Mouse (Mus musculus) spleen, adult 2 months (tissue): Measurements from ENCODE around the gene Esam. TPM values are rescaled to one million over a fixed set of nuclear protein-coding genes. Genes with fewer than 3 reads are reported as not detected.

ENCODE experiments used
- DNase-seq, 2 experiments: peaks; one replicate each; pipeline versions ENCODE4 v3.0.0 to v3.0.0-alpha.2; 2012 to 2021; ENCODE audit warnings: low spot score in 2 of 2, low read depth in 1 of 2
- H3K27ac ChIP-seq: fragments of 200-500 bp; 2 replicates; pipeline ENCODE4 v1.5.1; 2012; ENCODE audit warnings: low read length, inconsistent platforms; ENCODE audit not compliant: insufficient read depth
- H3K27me3 ChIP-seq: fragments of 200-500 bp; 2 replicates; pipeline ENCODE4 v1.6.1; 2012; ENCODE audit warnings: mild to moderate bottlenecking, moderate library complexity, low read length, inconsistent platforms; ENCODE audit not compliant: control insufficient read depth, insufficient read depth
- H3K36me3 ChIP-seq: fragments of 200-500 bp; 2 replicates; pipeline ENCODE4 v1.6.1; 2012; ENCODE audit warnings: mild to moderate bottlenecking, low read length, inconsistent platforms; ENCODE audit not compliant: control insufficient read depth, insufficient read depth
- H3K4me1 ChIP-seq: fragments of 200-500 bp; 2 replicates; pipeline ENCODE4 v1.6.1; 2011; ENCODE audit warnings: inconsistent platforms; ENCODE audit not compliant: control insufficient read depth, insufficient read depth, insufficient read length
- H3K4me3 ChIP-seq: fragments of 200-500 bp; 2 replicates; pipeline ENCODE4 v1.5.1; 2011; ENCODE audit warnings: mild to moderate bottlenecking, inconsistent platforms; ENCODE audit not compliant: insufficient read depth, insufficient read length; ENCODE audit errors: extremely low read depth
- CTCF ChIP-seq: fragments of 200-500 bp; IDR thresholded peaks from 2 replicates; pipeline ENCODE4 v1.5.1; 2011; ENCODE audit warnings: mild to moderate bottlenecking, inconsistent platforms; ENCODE audit not compliant: insufficient read depth, insufficient read length, insufficient replicate concordance; ENCODE audit errors: extremely low read depth
- POLR2A ChIP-seq: fragments of 200-500 bp; IDR thresholded peaks from 2 replicates; pipeline ENCODE4 v1.6.1; 2011; ENCODE audit warnings: low read depth, low read length, inconsistent platforms
- WGBS: fragments of 180-500 bp; shearing (Covaris S2); methylation state at CpG from one replicate; pipeline ENCODE4 v1.1.7; 2018; 5-methylcytosine and 5-hydroxymethylcytosine counted together
- polyA plus RNA-seq: library from polyadenylated mRNA; depleted of rRNA; stranded (reverse); fragments of >200 nt; gene quantifications from 2 replicates; pipeline ENCODE4 v1.2.3, GENCODE M21; 2012

The Esam gene
- polyA plus RNA-seq, 1 experiment = 19.6 TPM

DNA sequence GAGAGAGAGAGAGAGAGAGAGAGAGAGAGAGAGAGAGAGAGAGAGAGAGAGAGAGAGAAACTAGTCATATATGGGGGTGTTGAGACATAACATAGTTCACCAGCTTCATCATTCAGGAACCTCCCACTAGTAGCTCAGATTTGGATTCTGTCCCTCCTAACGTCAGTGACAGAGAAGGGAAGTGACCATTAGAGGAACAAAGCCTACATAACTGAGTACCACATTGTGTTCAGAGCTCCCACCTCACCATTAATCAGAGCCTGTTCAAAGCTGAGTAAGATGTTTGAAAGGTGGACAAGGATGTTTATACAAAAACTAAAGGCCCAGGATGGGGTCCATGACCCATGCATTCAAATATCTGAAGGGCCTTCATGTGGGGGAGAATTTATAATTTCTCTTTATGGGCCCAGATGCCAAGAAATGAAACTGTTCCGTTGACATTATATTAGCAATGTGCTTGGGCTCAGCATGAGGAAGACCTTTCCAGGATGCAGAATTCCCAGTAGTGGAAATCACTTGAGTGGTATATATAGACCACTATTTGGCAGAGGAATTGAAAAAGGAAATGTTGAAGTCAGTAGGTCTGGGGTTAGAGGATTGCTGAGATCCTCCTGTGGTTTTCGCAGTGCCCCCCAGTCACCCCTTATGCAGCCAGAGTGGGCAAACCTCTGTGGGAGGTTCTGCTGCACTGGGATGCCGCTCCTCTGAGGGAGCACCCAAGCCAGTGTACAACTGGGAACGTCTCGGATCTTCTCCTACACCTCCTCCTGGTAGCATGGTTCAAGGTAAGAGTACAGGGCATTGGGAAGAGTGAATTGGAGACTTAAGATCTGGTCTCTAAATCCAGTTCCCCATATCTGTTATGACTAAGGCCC lies 13.1 kb downstream of the Esam start:
- Histone ChIP-seq H3K27me3 (no peaks in the 10 kb centered on the region), H3K4me3 (no peak overlapping the region), H3K36me3 (no peaks in the 10 kb centered on the region), H3K4me1 (peaks cover 4% of the 10 kb centered on the region; the same call in 1 of the 2 replicates), H3K27ac (no peak overlapping the region)
- no peak for DNase-seq
- WGBS = 74% methylated on average over 6 of the region's 6 CpGs
- TF ChIP-seq CTCF = no peak

DNA sequence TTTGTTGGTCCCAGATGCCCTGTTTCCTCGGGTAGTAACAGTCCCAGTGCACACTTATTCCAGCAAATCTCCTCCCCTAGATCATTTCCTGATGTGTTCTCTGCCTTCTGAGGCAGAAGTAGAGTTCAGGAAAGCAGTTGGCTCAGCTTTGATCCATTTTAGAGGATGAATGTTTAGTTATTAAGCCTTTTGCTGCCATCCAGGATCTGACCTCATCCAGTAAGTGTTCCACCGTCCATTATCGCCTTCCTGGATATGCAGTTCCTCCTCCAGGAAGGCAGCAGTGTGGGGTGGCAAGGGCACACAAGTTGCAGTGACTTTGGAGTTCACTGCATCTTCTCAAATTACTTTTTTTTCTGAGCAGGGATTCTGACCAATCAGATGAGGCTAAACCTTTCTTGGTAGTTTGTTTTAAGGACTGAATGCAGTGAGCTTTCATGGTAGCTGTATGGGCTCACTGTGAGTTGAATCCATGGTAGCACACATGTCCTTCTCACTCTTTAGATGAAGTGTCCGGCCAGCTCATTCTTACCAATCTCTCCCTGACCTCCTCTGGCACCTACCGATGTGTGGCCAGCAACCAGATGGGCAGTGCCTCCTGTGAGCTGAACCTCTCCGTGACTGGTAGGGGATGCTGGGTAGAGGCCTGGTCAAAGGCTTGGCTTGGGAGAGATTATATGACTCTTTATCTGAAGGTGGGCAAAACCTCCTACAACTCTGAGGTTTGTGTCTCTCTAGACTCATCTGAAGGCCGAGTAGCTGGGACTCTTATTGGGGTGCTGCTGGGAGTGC lies 14.2 kb downstream of the Esam start:
- no peak for TF ChIP-seq CTCF
- no peak for TF ChIP-seq POLR2A

DNA sequence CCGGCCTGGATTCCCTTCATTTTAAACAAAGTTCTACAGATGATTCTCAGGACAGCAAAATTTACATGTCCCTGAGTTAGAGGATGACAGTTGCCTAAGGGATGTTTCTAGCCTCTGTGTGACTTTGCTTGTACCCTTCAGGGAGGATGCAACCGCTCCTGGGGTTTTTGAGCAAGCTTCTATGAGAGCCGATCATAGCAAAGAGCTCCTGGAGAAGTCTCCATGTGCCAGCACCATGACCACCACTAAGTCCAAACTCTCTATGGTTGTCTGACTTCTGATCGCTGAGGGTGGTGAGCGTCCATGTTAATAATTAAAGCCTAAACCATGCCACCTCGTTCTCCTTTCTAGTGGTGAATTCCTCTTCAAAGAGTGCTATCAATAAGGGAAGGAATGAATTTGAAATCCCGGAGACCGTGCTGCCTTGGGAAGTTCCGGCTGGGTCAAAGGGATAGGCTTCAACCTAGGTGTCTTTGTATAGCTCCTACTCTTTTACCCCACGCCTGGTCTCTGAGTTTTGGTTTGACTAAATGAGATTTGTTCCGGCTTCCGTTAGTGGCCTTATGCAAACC lies 16.1 kb downstream of the Esam start:
- 60% methylated on average over 12 of the region's 12 CpGs for WGBS
- DNase-seq = no peak
- Histone ChIP-seq H3K27me3 (no peaks in the 10 kb centered on the region), H3K36me3 (no peaks in the 10 kb centered on the region), H3K4me3 (peak overlapping the region; percentile 57; the same call in 1 of the 2 replicates), H3K4me1 (peaks cover 4% of the 10 kb centered on the region; the same call in 1 of the 2 replicates), H3K27ac (no peak overlapping the region)
- TF ChIP-seq CTCF (no peak), POLR2A (no peak)

More for the DNA sequence above, 14.2 kb downstream of the Esam start:
- Histone ChIP-seq H3K4me1 (peaks cover 4% of the 10 kb centered on the region; the same call in 1 of the 2 replicates), H3K27me3 (no peaks in the 10 kb centered on the region), H3K36me3 (no peaks in the 10 kb centered on the region), H3K27ac (no peak overlapping the region), H3K4me3 (no peak overlapping the region)
- 79% methylated on average over 7 of the region's 7 CpGs for WGBS
- DNase-seq = no peak

DNA sequence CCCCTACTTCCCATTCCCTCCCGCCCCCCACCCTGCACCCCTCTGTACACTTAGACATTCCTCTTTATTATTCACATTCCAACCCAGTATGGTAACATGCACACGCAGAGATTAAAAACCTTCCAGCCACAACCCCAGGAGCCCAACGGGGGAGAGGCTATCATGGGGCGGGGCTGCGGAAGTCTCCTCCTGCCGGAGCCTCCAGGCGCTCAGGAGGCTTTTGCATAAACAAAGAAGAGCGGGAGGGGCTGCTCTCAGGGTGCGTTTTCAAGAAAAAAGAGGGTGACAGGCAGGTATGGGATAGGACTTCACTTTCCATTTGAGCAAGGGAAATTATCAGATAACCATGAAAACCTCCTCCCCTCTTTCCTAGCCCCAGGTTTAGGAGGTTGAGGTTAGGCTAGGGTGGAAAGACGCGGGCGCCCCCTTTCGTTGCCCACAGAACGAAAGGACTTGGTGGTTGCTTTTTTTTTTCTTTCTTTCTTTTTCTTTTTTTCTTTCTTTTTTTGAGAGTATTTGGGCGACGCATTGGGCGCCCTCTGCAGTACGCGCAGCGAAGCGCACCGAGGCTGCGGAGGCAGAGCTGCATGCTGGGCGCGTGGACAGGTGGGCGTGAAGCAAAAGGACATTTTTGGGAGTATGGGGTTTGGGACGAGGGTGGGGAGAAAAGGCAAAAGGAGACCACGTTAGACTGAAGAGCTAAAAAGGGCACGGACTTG lies 16.7 kb downstream of the Esam start:
- H3K4me1 ChIP-seq = peaks cover 4% of the 10 kb centered on the region; the same call in 1 of the 2 replicates
- 23% methylated on average over 29 of the region's 29 CpGs for WGBS
- DNase-seq = peak in 1 of 2 experiments; percentile 40
- no peak overlapping the region for H3K27ac ChIP-seq
- H3K36me3 ChIP-seq = no peaks in the 10 kb centered on the region
- peak overlapping the region; percentile 57 for H3K4me3 ChIP-seq
- no peaks in the 10 kb centered on the region for H3K27me3 ChIP-seq
- TF ChIP-seq CTCF = peak; percentile 54; the same call in 1 of the 2 replicates
- no peak for TF ChIP-seq POLR2A

DNA sequence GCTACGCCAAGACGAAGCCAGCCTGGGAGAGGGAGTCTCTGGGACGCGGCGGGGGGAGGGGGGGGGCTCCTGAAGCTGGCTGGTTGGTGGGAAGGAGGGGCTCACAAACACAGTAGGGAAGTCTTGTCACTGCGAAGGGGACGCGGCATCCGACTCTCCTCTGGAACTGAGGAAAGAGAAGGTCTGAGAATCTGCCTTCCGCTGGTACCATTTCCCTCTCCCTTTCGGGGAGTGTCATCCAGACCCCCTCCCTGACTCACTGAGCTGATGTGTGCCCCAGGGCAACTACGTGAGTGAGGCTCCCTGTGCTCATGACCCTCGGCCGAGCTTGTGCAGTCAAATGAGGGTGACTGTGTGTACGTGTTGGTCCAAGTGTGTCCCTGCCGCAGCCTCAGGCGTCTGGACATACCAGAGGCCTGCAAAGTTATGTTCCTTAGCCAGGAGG lies 17.3 kb downstream of the Esam start:
- no peaks in the 10 kb centered on the region for H3K27me3 ChIP-seq
- no peak overlapping the region for H3K27ac ChIP-seq
- H3K4me3 ChIP-seq = peak overlapping the region; percentile 57; the same call in 1 of the 2 replicates
- H3K4me1 ChIP-seq = peaks cover 4% of the 10 kb centered on the region; the same call in 1 of the 2 replicates
- H3K36me3 ChIP-seq = no peaks in the 10 kb centered on the region
- no peak for TF ChIP-seq POLR2A
- no peak for TF ChIP-seq CTCF
- WGBS = 73% methylated on average over 17 of the region's 17 CpGs
- no peak for DNase-seq
